Mouse (Mus musculus): ENCODE measurements at regions not wholly inside any gene's neighbourhood (a gene's known extent, or its start where the extent isn't known, plus 50 kb on each side); places are given as distances from the start of the nearest gene placed in this dataset.

DNA sequence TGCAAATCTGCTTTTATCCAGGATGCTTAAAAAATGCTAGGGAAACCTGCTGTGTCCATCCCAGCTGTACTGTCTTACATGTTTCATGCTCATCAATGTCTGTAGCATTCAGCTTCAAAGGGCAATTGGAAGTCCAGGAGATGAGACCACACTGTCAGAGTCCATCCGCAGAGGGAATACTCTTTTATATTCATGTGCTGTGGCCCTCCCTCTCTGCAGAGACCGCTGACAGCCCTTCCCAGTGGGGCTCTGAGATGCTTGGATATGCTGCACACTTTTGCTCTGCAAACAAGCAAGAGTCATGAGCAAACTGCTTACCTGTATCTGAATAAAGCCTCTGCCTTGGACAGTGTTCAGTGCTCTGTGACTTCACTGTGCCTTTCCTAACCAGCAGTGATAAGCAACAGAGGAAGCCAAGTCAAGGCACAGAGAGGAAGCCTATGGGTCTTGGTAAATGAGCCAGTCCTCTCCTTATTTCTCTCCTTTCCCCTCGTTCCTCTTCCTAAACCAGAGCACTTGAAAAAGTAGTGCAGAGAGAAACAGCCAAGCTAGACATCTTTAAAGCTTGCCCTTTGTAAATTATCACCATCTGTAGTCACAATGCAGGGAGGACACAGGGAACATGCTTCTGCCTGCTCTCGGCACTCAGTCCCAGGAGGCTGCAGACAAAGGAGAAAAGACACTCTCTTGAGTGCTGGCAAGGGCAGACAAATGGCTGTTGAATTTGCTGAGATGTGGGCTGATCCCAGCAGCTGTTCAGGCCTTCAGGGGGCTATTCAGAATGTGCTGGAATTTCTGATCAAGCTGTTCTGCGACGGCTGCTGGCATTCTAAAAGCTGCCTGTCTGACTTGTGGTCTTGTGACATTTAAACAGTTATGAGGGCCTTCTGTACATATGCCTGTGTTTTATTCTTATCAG, 136.2 kb upstream of the Ghitm start:
- Histone ChIP-seq H3K4me1 (ENCODE audit: insufficient read depth) (peaks cover 8% of the 10 kb centered on the region; the same call in 1 of the 2 replicates), H3K27me3 (ENCODE audit: insufficient read depth, low read length) (no peaks in the 10 kb centered on the region), H3K9ac (no peak overlapping the region), H3K4me2 (ENCODE audit: low read depth) (no peak overlapping the region), H3K36me3 (ENCODE audit: insufficient read depth) (no peaks in the 10 kb centered on the region), H3K9me3 (ENCODE audit: low read length) (no peaks in the 10 kb centered on the region), H3K4me3 (ENCODE audit: low read depth, low read length) (no peak overlapping the region), H3K27ac (ENCODE audit: low read depth, low read length) (0 out of 2 replicates have a peak overlapping the region, but pooled peaks have one; percentile 15)
- DNase-seq (peak; percentile 19), ATAC-seq (peak; percentile 77)
- TF ChIP-seq CTCF (IDR thresholded peaks at IDR 0.05; ENCODE audit: low read depth), result no peak
- WGBS, result 21% methylated on average over 6 of the region's 6 CpGs

DNA sequence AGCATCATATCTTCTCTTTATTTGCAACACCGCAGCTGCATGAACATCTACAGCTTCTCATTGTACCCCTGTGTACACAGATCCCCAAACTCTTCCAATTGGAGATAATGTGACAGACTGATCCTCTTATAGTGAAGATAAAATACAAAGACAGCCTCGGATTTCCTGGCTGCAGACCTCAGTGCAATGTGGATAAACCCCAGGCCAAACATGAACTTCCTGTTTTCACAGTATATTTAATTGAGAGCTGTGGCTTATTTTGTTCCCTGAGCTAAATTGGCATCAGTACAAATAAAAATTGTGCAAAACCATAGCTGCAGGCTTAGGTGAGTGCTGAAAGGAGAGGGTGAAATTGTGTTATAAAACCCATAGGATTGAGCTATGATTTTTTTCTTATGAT, 134.8 kb upstream of the Ghitm start:
- no peak overlapping the region for H3K9ac ChIP-seq
- ATAC-seq (no peak), DNase-seq (no peak)
- H3K9me3 ChIP-seq (ENCODE audit: low read length), result no peaks in the 10 kb centered on the region
- H3K4me2 ChIP-seq (ENCODE audit: low read depth), result no peak overlapping the region
- no peak for TF ChIP-seq CTCF (IDR thresholded peaks at IDR 0.05; ENCODE audit: low read depth)
- H3K27ac ChIP-seq (ENCODE audit: low read depth, low read length), result no peak overlapping the region
- WGBS, result 54% methylated on average over 2 of the region's 2 CpGs
- H3K27me3 ChIP-seq (ENCODE audit: insufficient read depth, low read length), result no peaks in the 10 kb centered on the region
- no peak overlapping the region for H3K4me3 ChIP-seq (ENCODE audit: low read depth, low read length)
- H3K4me1 ChIP-seq (ENCODE audit: insufficient read depth), result peaks cover 8% of the 10 kb centered on the region; the same call in 1 of the 2 replicates
- H3K36me3 ChIP-seq (ENCODE audit: insufficient read depth), result no peaks in the 10 kb centered on the region

GRCm38 (mm10) chr14:37238632-37239032, 103.6 kb upstream of the Ghitm start:
- Histone ChIP-seq H3K27ac (ENCODE audit: low read depth, low read length) (no peak overlapping the region), H3K27me3 (ENCODE audit: insufficient read depth, low read length) (no peaks in the 10 kb centered on the region), H3K4me3 (ENCODE audit: low read depth, low read length) (no peak overlapping the region), H3K36me3 (ENCODE audit: insufficient read depth) (no peaks in the 10 kb centered on the region), H3K9ac (no peak overlapping the region), H3K9me3 (ENCODE audit: low read length) (no peaks in the 10 kb centered on the region), H3K4me1 (ENCODE audit: insufficient read depth) (no peaks in the 10 kb centered on the region), H3K4me2 (ENCODE audit: low read depth) (no peak overlapping the region)
- DNase-seq, result peak; percentile 85
- 24% methylated on average over 4 of the region's 4 CpGs for WGBS
- ATAC-seq, result peak; percentile 97
- peak; percentile 81 for TF ChIP-seq CTCF (IDR thresholded peaks at IDR 0.05; ENCODE audit: low read depth)

DNA sequence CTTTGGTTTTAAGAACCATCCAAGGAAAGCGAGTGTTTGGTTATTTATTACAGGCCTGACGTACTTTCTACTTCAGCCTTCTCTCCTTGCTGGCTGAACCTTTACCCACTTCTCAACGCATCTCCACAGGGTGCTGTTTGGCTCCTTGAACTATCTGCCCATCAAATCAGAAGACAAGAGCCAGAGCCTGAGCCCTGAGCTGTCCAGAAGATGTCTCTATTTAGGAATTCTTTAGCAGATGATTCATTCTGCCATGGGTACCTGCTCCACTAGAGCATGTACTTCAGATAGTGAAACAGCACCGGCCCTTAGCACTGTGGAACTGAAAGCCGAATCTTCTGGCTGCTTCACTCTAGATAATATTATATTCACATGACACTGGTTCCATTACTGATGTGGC, 102.1 kb upstream of the Ghitm start:
- ATAC-seq, result no peak

DNA sequence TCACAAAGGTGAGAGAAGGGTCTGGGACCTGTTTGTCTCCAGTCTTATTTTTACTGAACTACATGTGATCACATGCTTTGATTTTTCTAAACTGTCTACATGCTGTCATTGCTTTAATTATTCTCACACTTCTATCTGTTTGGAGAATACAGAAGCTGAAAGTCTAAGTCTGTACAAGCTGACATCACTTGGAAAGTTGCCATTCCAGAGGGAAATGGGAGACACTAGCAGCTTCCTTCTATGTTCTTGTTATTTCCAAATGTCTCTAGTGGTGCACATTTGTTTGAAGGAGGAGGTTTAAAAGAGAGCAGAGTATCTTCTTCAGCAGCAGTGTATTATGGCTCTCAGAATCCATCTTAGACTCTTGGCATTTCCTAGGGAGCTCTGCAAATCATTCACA, 73.2 kb upstream of the Ghitm start:
- TF ChIP-seq CTCF (IDR thresholded peaks at IDR 0.05; ENCODE audit: low read depth), result no peak
- Histone ChIP-seq H3K27me3 (ENCODE audit: insufficient read depth, low read length) (no peaks in the 10 kb centered on the region), H3K4me1 (ENCODE audit: insufficient read depth) (no peaks in the 10 kb centered on the region), H3K9me3 (ENCODE audit: low read length) (no peaks in the 10 kb centered on the region), H3K4me2 (ENCODE audit: low read depth) (no peak overlapping the region), H3K36me3 (ENCODE audit: insufficient read depth) (no peaks in the 10 kb centered on the region), H3K27ac (ENCODE audit: low read depth, low read length) (no peak overlapping the region), H3K4me3 (ENCODE audit: low read depth, low read length) (no peak overlapping the region), H3K9ac (no peak overlapping the region)
- ATAC-seq (peak; percentile 47), DNase-seq (peak; percentile 18)

More for the DNA sequence above, 102.1 kb upstream of the Ghitm start:
- Histone ChIP-seq H3K9ac (no peak overlapping the region), H3K4me2 (ENCODE audit: low read depth) (no peak overlapping the region), H3K27me3 (ENCODE audit: insufficient read depth, low read length) (no peaks in the 10 kb centered on the region), H3K9me3 (ENCODE audit: low read length) (no peaks in the 10 kb centered on the region), H3K4me1 (ENCODE audit: insufficient read depth) (no peaks in the 10 kb centered on the region), H3K36me3 (ENCODE audit: insufficient read depth) (no peaks in the 10 kb centered on the region), H3K27ac (ENCODE audit: low read depth, low read length) (no peak overlapping the region), H3K4me3 (ENCODE audit: low read depth, low read length) (no peak overlapping the region)
- WGBS, result 90% methylated on average over 5 of the region's 5 CpGs
- TF ChIP-seq CTCF (IDR thresholded peaks at IDR 0.05; ENCODE audit: low read depth), result no peak
- DNase-seq, result no peak

DNA sequence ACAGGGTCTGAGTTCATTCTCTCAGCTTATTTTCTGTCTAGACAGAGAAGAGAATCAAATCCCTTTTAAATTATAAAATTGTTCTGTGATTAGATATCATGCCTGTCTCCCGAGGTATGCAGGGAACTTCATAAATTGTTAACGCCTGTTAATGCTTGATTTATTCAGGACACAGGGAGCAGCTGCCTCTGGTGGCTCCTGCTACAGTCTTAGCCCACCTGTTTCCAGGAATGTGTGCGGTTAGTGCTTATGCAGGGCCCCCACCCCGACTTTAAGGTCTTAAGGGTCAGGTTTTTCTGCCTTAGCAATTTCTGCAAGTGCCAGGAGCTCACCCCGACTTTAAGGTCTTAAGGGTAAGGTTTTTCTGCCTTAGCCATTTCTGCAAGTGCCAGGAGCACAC, 54.7 kb upstream of the Ghitm start:
- DNase-seq (no peak), ATAC-seq (no peak)
- Histone ChIP-seq H3K27ac (ENCODE audit: low read depth, low read length) (no peak overlapping the region), H3K4me3 (ENCODE audit: low read depth, low read length) (no peak overlapping the region), H3K9me3 (ENCODE audit: low read length) (no peaks in the 10 kb centered on the region), H3K9ac (no peak overlapping the region), H3K4me1 (ENCODE audit: insufficient read depth) (no peaks in the 10 kb centered on the region), H3K4me2 (ENCODE audit: low read depth) (no peak overlapping the region), H3K36me3 (ENCODE audit: insufficient read depth) (no peaks in the 10 kb centered on the region), H3K27me3 (ENCODE audit: insufficient read depth, low read length) (no peaks in the 10 kb centered on the region)
- no peak for TF ChIP-seq CTCF (IDR thresholded peaks at IDR 0.05; ENCODE audit: low read depth)
- WGBS, result 74% methylated on average over 5 of the region's 5 CpGs

All from forebrain, postnatal 0 days (tissue).